Mouse (Mus musculus) E14TG2a.4 (cell line): ENCODE results near the gene Tbx2.

Source experiments
- H3K27me3 ChIP-seq: 2 replicates; pipeline ENCODE4 v1.6.1; 2014; ENCODE audit warnings: low read length, control low read depth; ENCODE audit not compliant: insufficient read depth
- H3K36me3 ChIP-seq: 2 replicates; pipeline ENCODE4 v1.6.1; 2014; ENCODE audit warnings: low read length, control low read depth; ENCODE audit not compliant: insufficient read depth
- H3K4me1 ChIP-seq: replicated peaks from 2 replicates; pipeline ENCODE4 v1.6.1; 2014; ENCODE audit warnings: low read depth, low read length, control low read depth
- H3K4me3 ChIP-seq: replicated peaks from 2 replicates; pipeline ENCODE4 v1.5.1; 2014; ENCODE audit warnings: mild to moderate bottlenecking, low read length
- H3K9me3 ChIP-seq: 2 replicates; pipeline ENCODE4 v1.6.1; 2014; ENCODE audit warnings: low read length, control low read depth
- CTCF ChIP-seq: conservative IDR thresholded peaks from 2 replicates; pipeline ENCODE4 v1.5.1; 2014; ENCODE audit warnings: low read length
- NANOG ChIP-seq: IDR thresholded peaks from 2 replicates; pipeline ENCODE4 v1.6.1; 2014; ENCODE audit warnings: borderline replicate concordance, low read length, mixed read lengths
- POU5F1 ChIP-seq: IDR thresholded peaks from 2 replicates; pipeline ENCODE4 v1.6.1; 2014; ENCODE audit warnings: low read length, borderline replicate concordance

Gene Tbx2

DNA sequence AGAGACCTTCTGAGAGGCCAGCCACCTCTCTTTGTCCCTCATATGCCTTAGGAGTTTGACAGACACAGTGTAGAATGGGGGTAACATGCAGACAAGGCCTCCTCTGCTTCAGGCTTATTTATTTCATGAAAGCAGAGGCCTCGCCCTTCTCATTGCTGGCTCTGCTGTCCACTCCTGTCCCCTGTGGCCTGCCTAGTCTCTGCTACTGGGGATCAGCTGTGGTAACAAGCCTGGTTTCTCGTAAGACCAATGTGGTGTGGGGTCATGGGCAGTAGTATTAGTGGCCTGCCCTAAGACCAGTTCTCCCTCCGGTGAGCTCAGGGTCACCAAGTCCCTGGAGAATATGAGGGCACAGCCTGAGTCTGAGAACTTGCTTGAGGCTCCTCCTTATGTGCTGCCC, 11.4 kb upstream of the Tbx2 start:
- no peak for TF ChIP-seq CTCF
- no peak for TF ChIP-seq NANOG
- no peak for TF ChIP-seq POU5F1
- Histone ChIP-seq H3K27me3 (peaks cover 15% of the 10 kb centered on the region), H3K4me3 (no peak overlapping the region), H3K4me1 (peaks cover 10% of the 10 kb centered on the region), H3K36me3 (peaks cover 7% of the 10 kb centered on the region), H3K9me3 (peaks cover 5% of the 10 kb centered on the region)

DNA sequence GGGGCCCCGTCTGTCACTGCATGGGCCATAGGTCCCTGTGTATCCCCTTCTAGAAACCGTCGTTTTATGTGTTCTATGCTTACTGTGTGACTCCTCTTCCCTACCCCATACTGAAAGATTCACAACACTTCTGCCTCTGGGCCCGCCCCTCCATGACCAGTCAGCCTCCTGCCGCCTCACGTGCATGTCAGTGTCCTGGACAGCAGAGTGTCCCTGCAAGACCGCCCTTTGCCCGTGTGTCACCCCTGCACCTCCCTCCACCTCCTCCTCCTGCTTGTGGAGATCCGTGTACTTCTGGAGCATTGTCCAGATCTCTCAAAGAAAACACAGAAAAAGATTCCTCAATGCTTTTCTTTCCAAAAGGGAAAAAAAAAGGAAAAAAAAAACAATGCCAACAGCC, 10.7 kb upstream of the Tbx2 start:
- H3K4me1 ChIP-seq, result peaks cover 10% of the 10 kb centered on the region
- TF ChIP-seq POU5F1 (no peak), NANOG (no peak), CTCF (no peak)
- H3K4me3 ChIP-seq, result no peak overlapping the region
- H3K27me3 ChIP-seq, result peaks cover 22% of the 10 kb centered on the region
- peaks cover 5% of the 10 kb centered on the region for H3K9me3 ChIP-seq
- peaks cover 7% of the 10 kb centered on the region for H3K36me3 ChIP-seq

DNA sequence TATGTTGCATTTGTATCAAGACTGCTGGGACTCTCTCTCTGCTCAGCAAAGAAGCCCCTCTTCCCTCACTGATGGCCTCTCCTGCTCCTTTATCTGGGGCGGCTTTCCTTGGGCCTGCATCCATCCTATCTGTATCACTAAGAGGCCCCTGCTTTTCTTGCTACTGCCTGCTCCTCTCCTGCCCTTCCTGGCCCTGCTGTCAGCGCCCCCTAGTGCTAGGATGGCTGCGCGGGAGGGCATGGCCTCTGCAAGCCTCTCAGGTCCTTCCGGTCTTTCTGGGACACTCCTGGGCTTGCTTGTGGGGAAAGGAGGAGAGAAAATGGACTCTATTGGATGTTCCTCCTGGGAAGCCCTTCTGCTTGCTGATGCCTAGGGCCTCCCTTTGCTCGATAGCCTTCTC, 9.2 kb upstream of the Tbx2 start:
- Histone ChIP-seq H3K27me3 (peaks cover 37% of the 10 kb centered on the region), H3K4me1 (peaks cover 10% of the 10 kb centered on the region), H3K9me3 (peaks cover 5% of the 10 kb centered on the region), H3K4me3 (no peak overlapping the region), H3K36me3 (peaks cover 7% of the 10 kb centered on the region)
- no peak for TF ChIP-seq NANOG
- no peak for TF ChIP-seq POU5F1
- peak; percentile 87 for TF ChIP-seq CTCF

DNA sequence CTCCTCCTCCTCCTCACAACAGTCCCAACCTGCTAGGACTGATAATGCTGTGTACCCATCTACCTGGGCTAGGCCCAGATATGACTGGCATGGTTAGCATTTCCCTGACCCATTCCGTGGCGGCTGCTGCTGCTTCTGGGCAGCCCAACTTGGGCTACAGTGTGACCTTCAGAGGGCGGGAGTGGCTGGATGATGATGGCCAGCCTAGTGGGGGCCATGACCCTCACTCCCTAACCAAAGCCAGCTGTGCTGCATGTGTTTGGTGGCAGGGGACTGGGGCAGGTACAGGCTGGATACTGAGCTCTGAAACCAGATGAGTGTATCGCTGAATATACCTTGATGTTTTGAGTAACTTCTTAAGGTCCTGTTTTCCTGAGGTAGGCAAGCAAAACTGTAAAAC, 8.6 kb upstream of the Tbx2 start:
- Histone ChIP-seq H3K4me1 (peaks cover 15% of the 10 kb centered on the region), H3K4me3 (no peak overlapping the region), H3K9me3 (peaks cover 5% of the 10 kb centered on the region), H3K36me3 (peaks cover 7% of the 10 kb centered on the region), H3K27me3 (peaks cover 43% of the 10 kb centered on the region)
- TF ChIP-seq POU5F1, result no peak
- TF ChIP-seq CTCF, result no peak
- TF ChIP-seq NANOG, result no peak

DNA sequence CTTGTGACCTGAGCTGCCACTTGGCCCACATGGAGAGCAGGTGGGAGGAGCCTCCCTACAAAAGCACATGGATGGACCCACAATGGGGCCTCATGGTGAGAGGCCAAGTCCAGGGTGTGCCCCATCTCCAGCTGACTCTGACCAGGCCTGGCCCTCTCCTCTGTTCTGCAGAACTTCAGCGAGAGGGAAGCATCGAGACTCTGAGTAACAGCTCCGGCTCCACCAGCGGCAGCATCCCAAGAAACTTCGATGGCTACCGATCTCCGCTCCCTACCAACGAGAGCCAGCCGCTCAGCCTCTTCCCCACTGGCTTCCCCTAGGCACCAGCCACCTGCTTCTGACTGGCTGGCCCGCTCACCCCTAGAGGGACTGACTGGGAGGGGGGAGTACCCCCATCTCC, 7.3 kb upstream of the Tbx2 start:
- peaks cover 55% of the 10 kb centered on the region for H3K27me3 ChIP-seq
- no peak for TF ChIP-seq CTCF
- no peak for TF ChIP-seq NANOG
- no peak for TF ChIP-seq POU5F1
- no peak overlapping the region for H3K4me3 ChIP-seq
- peaks cover 24% of the 10 kb centered on the region for H3K4me1 ChIP-seq
- H3K9me3 ChIP-seq, result peaks cover 5% of the 10 kb centered on the region
- peaks cover 7% of the 10 kb centered on the region for H3K36me3 ChIP-seq

DNA sequence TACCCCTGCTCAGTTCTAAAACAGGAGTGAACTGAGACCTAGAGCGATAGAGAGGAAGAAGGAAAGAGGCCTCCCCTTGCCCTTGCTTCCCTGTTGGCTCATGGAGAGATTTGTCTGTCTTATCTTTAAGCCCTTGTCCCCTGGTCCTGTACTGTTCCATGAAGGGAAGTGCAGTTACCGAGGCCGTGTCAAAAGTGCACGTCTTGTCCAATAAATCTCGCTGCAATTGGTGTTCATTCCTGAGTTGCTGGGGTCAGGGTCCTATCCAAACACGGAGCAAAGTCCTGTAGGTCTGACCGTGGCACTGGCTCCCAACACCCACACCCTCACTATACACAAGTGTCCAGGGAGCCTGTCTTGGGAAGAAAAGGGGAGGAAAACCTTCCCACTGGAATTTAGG, 6.5 kb upstream of the Tbx2 start:
- H3K9me3 ChIP-seq, result peaks cover 5% of the 10 kb centered on the region
- TF ChIP-seq NANOG (no peak), POU5F1 (no peak), CTCF (no peak)
- H3K36me3 ChIP-seq, result peaks cover 7% of the 10 kb centered on the region
- H3K4me3 ChIP-seq, result no peak overlapping the region
- H3K4me1 ChIP-seq, result peaks cover 28% of the 10 kb centered on the region
- H3K27me3 ChIP-seq, result peaks cover 63% of the 10 kb centered on the region

DNA sequence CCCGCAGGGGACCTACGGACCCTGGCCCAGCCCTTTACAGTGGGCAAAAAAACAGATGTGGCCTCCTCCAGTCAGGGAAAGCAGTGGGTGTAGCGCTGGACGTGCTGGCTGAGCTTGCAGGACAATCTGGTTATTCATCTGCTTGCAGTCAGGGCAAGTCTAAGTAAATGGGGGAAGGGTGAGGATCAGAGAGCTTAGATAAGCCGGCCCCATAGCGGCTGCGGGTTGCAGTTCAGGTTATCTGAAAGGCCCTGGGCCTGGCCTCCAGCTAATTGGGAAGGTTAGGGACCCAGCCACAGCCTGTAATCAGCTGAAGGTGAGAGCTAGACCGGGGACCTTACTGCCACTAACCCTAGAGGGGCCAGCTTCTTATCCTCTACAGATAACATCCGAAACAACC, 5.0 kb upstream of the Tbx2 start:
- Histone ChIP-seq H3K4me3 (no peak overlapping the region), H3K27me3 (peaks cover 78% of the 10 kb centered on the region), H3K9me3 (peaks cover 5% of the 10 kb centered on the region), H3K4me1 (peaks cover 41% of the 10 kb centered on the region), H3K36me3 (peaks cover 7% of the 10 kb centered on the region)
- TF ChIP-seq NANOG, result no peak
- TF ChIP-seq POU5F1, result no peak
- no peak for TF ChIP-seq CTCF

DNA sequence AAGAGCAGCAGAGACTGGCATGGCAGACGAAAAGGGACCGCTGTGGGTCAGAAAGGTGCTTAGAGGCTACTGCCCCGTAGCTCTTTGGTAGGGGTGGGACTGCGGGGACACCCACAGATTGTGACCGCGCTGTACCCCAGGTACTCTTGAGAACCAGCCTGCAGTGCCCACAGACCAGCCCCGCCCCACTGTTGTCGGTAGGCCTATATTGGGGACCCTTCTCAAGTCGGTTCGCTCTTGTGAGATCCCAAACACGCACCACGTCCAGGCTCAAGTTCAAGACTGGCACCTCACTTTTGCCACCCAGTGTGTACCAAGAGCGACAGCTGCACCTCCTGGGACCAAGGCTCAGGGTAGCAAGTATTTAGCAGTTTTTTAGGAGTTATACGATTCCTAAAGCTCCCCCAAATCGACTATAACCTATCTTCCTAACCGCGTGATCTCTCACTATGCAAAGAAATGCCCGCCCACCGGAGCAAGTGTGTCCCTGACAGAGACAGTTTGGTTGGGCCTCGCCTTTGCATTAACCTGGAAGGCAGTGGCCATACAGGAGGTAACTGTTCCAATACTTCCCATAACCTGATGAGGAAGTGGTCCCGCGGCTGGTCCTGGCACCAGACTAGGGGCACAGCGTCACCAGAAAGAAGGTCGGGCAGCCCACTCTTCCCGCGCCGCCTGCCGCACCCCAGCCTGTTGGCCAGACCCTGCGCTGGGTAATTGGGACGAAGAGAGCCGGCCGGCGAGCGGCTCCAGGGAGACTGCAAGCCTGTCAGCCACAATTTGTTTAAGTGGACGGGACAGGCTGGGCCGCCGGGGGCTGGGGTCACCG, 3.4 kb upstream of the Tbx2 start:
- Histone ChIP-seq H3K4me3 (peak overlapping the region; percentile 67), H3K27me3 (peaks cover 89% of the 10 kb centered on the region), H3K4me1 (peaks cover 46% of the 10 kb centered on the region), H3K9me3 (peaks cover 5% of the 10 kb centered on the region), H3K36me3 (peaks cover 7% of the 10 kb centered on the region)
- TF ChIP-seq POU5F1 (no peak), NANOG (no peak), CTCF (no peak)
